Mouse (Mus musculus): ENCODE results near the gene Smap1.
A peak's percentile ranks its signal among the peaks of the same experiment; 100 is the strongest.
"Not testable (repeated sequence)": the region's sequence is repeated elsewhere in the genome, so short reads cannot be mapped to it uniquely, and the experiment has no call there.

Gene Smap1

GRCm38 (mm10) chr1:23921711-23922529, at the start of gene Smap1:
Gene Smap1, minus strand, starts transcription at chr1:23922317.
- DNase-seq, result peak; percentile 82

- DNase-seq, result not testable (repeated sequence)
Measured at GRCm38 (mm10) chr1:23971159-23971558, 49.0 kb upstream of the Smap1 start.

DNA sequence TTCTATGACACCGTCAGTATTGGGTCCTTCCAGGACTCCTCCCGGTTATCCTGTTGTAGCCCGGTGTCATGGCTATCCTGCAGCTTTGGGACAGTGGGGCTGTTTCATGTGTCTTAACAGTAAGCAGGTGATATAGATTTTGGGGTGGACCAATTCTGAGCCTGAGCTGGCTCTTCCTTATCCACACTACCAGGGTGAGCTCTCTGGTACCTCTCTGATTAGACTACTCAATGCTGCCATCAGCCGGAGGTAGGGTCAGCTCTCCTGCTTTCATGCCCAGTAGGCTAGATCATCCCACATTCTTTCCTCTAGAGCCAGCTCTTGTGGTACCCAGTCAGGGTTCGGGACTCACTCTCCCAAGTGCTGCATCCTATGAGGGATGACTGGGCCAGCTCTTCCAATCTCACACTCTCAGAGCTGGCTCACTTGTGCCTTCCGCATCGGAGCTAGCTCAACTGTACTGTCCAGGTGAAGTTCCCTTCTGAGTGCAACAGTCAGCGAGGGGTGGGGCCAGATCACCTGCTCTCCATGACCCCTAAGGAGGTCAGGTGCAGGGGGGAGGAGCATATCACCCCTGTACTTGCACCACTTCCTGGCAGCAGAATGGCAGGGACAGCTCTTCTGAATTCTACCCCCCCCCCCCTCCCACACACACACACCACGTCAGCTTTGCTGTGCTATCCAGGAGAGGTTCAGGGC, 46.1 kb upstream of the Smap1 start:
- no peak for DNase-seq

- no peak for DNase-seq
Measured at GRCm38 (mm10) chr1:23966226-23966625, 44.1 kb upstream of the Smap1 start.

GRCm38 (mm10) chr1:23959415-23959732, 37.3 kb upstream of the Smap1 start:
- no peak for DNase-seq

- DNase-seq, result no peak
Measured at GRCm38 (mm10) chr1:23958668-23959414, 36.7 kb upstream of the Smap1 start.

- no peak for DNase-seq
Measured at GRCm38 (mm10) chr1:23958101-23958500, 36.0 kb upstream of the Smap1 start.

- DNase-seq, result no peak
Measured at GRCm38 (mm10) chr1:23955539-23955938, 33.4 kb upstream of the Smap1 start.

DNA sequence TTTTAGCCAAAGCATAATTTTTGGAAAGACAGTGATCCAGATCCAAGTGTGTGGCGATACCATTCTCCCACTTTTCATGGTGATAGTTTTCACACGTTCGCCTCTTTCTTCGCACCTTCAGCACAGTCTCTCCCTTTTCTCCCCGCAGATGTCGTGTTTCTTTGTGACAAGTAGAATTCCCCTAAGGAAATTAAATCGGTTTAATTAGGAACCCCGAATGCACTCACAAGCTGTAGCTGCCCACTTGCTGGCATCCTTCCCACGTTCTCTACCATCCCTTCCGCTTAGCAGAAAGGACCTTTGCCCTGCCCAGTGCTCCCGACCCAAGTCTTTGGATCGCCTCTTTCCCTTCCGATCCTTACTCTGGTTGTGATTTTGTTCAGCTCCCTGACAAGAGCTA, 31.8 kb upstream of the Smap1 start:
- DNase-seq, result no peak

DNA sequence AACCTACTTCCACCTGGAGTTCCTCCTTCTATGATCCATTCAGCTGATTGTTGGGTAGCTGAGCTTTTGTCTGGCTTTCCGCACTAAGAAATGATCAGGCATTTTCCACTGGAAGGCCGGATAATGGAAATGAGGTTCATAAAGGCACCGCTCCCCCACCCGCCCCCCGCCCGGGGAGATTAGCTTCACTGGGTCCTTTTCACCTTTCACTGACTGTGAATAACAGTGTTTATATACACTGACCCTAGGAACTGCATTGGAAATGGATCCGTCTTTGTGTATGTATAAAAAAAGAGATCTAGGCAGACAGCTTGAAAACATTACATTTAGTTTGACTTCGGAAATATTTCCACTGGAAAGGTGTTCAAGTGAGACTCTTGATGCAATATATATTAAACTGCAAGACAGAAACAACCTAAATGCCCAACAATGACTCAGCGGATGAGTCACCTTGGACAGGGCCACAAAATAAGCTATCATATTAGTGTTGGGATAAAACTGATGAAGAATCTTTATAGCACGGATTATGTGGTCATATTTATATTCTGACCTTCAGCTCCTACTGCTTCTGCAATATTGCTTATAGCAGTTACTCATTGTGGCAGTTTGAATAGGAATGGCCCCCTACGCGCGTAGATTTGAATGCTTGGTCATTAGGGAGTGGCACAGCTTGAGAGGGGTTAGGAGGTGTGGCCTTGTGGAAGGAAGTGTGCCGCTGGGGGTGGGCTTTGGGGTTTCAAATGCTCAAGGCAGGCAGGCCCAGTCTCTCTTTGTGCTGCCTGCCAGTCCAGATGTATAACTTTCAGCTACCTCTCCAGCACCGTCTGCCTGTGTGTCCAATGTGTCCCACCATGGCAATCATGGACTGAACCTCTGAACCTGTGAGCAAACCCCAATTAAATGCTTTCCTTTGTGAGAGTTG, 26.9 kb upstream of the Smap1 start:
- no peak for DNase-seq

DNA sequence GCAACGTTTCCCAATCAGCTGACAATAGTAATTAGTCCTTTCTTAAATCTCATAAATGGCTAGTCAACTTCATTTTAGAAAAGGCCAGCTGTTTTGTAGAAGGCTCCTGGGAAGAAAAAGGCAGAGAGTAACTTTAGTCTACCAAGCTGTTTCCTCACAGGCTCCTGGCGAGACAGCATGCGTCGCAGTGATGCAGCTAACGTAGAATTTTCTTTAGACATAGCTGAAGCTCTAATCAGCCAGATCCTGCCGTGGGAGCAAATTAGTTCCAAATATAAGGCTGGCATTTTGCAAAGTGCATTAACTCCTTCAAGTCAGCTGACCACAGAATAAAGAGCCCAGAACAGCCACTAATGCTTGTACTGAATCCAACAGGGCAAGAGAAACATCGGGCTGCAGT, 26.2 kb upstream of the Smap1 start:
- DNase-seq, result no peak

GRCm38 (mm10) chr1:23944076-23944475, 22.0 kb upstream of the Smap1 start:
- DNase-seq, result no peak

GRCm38 (mm10) chr1:23943146-23943940, 21.2 kb upstream of the Smap1 start:
- DNase-seq, result no peak

DNA sequence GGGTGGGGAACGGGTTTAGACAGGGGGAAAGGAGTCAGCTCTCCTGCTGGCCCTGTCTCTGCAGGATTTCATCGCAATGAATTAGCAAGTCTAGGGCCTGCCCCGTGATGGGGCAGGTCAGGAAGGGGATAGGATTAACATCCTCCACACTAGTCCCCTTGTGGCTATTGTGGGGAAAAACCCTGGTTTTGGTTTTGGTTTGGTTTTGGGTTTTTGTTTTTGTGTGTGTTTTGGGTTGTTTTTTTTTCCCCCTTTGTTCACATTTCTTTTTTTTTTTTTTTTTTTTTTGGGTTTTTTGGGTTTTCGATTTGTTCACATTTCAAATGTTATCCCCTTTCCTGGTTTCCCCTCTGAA, 13.3 kb upstream of the Smap1 start:
- DNase-seq, result no peak

DNA sequence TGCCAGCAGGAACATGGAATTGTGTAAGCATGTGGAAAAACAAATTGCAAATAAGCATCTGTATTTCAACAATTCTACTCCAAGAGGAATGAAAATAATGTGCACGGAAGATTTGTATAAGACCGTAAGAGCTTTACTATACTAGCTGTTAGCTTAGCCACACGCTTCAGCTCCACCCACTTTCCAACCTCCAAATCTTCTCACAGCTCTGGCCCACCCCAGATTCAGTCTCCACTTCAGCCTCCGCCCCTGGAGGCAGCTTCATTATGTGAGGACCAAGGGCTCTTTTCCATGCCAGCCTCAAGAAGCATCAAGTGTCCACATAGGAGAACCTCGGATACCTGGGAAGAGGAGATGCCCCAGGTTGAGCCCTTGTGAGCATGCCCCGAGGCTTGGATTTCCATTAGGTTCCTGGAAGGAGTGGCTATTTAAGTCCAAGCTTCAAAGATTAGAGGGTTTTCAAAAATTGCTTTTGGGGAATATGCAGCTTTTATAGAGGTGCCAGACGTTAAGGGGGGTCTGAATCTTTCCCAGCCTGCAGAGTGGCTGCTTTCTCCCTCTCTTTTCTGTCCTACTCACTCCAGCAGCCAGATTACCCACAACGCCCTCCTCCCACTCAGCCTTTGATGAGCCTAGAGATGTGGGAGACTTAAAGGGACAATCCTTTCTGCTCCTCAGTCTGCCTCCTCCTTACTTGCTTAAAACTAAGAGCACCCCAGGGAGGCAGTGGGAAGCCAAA, 12.7 kb upstream of the Smap1 start:
- DNase-seq, result no peak

DNA sequence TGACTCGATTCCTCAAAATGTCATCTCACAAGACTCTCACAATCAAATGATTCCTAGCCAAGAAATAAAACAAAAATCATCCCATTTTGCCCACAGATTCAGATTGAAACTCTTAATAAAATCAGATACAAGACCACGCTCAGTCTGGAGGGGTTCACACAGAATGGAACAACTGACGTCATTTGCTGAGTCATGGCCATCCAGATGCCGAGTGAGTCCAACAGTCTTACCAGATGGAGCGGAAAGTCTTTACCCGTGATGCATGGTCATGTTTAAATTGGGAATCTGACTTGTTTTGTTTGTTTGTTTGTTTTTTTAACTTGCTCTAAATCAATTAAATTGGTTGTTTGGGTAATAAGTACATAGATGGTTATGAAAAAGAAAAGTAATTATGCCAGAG, 7.3 kb upstream of the Smap1 start:
- DNase-seq, result no peak

DNA sequence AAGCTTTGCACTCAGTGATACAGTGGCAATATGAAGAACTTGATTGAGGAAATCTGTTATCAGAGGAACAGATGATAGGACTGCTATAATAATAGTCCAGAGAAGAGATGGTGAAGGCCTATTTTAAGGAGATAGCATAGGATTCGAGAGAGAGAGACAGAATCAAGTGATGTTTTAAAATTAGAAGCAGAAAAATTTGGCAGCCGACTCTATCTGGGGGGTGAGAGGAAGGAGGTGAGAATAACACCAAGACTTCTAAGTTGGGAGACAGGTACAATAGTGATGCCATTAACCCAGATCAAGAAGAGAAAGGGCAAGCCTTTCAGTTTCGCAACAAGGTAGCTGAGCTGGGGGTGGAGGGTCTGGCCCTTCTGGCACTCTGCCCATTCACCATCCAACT, 6.3 kb upstream of the Smap1 start:
- DNase-seq, result no peak

- DNase-seq, result no peak
Measured at GRCm38 (mm10) chr1:23923779-23924708, 1.9 kb upstream of the Smap1 start.

GRCm38 (mm10) chr1:23922530-23922884, 390 bp upstream of the Smap1 start:
- DNase-seq, result no peak

DNA sequence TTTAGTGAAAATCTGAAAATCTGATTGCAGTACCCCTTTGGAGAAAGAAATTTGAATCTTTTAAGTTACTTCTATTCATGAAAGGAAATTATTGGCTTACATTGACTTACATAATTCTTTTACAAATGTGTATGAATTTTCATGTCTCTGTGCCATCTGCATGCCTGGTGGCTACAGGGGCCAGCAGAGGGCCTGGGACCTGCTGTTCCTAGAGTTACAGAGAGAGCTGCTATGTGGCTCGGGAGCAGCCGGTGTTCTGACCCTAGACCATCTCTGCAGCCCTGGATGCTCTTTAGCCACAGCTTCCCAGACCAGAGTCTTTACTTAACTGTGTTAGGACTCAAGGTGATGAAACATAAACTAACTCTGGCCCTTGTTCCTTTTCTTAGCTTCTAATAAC, 1.8 kb downstream of the Smap1 start:
- peak; percentile 36 for DNase-seq
